Mouse (Mus musculus): ENCODE data around the gene Gpsm3. TPM values are rescaled to one million over a fixed set of nuclear protein-coding genes. Genes with fewer than 3 reads are reported as not detected.

Gpsm3 gene
- polyA plus RNA-seq, 1 experiment from 2014 or later: 7.8 TPM

GRCm38 (mm10) chr17:34555483-34555882, 34.1 kb upstream of the Gpsm3 start:
- H3K36me3 ChIP-seq (ENCODE audit: control insufficient read depth, insufficient read depth, low read length): no peaks in the 10 kb centered on the region
- DNase-seq (ENCODE audit: low spot score) (peak; percentile 84), ATAC-seq (ENCODE audit: low FRiP score, low TSS enrichment) (peak; percentile 53; the same call in 1 of the 2 replicates)
- H3K9ac ChIP-seq (ENCODE audit: low read length): no peak overlapping the region
- no peak overlapping the region for H3K4me2 ChIP-seq (replicated peaks; ENCODE audit: low read depth)
- H3K9me3 ChIP-seq (ENCODE audit: control insufficient read depth, low read length): no peaks in the 10 kb centered on the region
- no peaks in the 10 kb centered on the region for H3K4me1 ChIP-seq (replicated peaks; ENCODE audit: control insufficient read depth, insufficient read depth)
- H3K27me3 ChIP-seq (ENCODE audit: control insufficient read depth, insufficient read depth, low read length): no peaks in the 10 kb centered on the region
- no peak overlapping the region for H3K4me3 ChIP-seq (ENCODE audit: low read depth, low read length)
- peak; percentile 97 for TF ChIP-seq CTCF (IDR thresholded peaks at IDR 0.05; ENCODE audit: low read depth)
- no peak for TF ChIP-seq EP300 (optimal IDR thresholded peaks at IDR 0.05)
- no peak overlapping the region for H3K27ac ChIP-seq (replicated peaks)
- 17% methylated on average over 5 of the region's 5 CpGs for WGBS

DNA sequence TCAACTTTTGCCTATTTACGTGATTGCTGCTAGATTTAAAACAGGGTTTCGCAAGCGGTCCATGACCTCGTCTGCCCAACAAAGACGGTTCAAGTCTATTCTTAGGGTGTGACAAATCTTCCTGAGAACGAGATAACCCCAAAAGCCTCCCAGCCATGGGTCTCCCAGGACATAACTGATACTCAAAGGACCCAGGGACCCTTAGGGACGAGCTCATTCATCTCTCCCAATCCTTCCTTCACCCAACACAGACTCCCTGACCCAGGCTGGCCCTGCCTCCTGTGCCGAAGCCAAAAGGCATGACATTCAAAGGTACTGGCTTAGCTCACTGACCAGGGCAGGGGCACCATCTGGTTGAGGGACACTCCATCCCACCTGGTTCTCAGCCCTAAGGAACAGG, 33.2 kb upstream of the Gpsm3 start:
- Histone ChIP-seq H3K27ac (replicated peaks) (no peak overlapping the region), H3K27me3 (ENCODE audit: control insufficient read depth, insufficient read depth, low read length) (no peaks in the 10 kb centered on the region), H3K9me3 (ENCODE audit: control insufficient read depth, low read length) (no peaks in the 10 kb centered on the region), H3K4me1 (replicated peaks; ENCODE audit: control insufficient read depth, insufficient read depth) (no peaks in the 10 kb centered on the region), H3K9ac (ENCODE audit: low read length) (no peak overlapping the region), H3K4me3 (ENCODE audit: low read depth, low read length) (no peak overlapping the region), H3K4me2 (replicated peaks; ENCODE audit: low read depth) (no peak overlapping the region), H3K36me3 (ENCODE audit: control insufficient read depth, insufficient read depth, low read length) (no peaks in the 10 kb centered on the region)
- WGBS: 77% methylated on average over 8 of the region's 8 CpGs
- TF ChIP-seq CTCF (IDR thresholded peaks at IDR 0.05; ENCODE audit: low read depth) (no peak), EP300 (optimal IDR thresholded peaks at IDR 0.05) (no peak)
- no peak for ATAC-seq (ENCODE audit: low FRiP score, low TSS enrichment)
- no peak for DNase-seq (ENCODE audit: low spot score)

DNA sequence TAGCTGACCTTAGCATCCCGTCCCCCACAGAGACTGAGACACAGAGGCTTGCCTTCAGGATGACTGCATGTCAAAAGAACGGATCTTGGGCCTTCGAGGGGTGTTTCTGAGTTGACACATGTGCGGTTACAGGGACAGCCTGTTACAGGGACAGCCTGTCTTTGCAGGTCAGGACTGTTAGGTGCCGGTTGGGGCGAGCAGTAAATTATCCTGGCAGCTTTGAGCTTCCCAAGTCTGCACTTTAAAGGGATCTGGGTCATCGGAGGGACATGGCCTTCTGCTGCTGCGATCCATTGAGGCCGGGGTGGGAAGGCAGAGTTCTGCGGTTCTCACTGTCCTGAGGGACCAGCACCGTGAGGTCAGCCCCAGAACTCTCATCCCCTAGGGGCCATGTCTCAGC, 32.2 kb upstream of the Gpsm3 start:
- 62% methylated on average over 11 of the region's 11 CpGs for WGBS
- Histone ChIP-seq H3K36me3 (ENCODE audit: control insufficient read depth, insufficient read depth, low read length) (no peaks in the 10 kb centered on the region), H3K4me2 (replicated peaks; ENCODE audit: low read depth) (no peak overlapping the region), H3K4me3 (ENCODE audit: low read depth, low read length) (no peak overlapping the region), H3K9me3 (ENCODE audit: control insufficient read depth, low read length) (no peaks in the 10 kb centered on the region), H3K9ac (ENCODE audit: low read length) (no peak overlapping the region), H3K27ac (replicated peaks) (no peak overlapping the region), H3K27me3 (ENCODE audit: control insufficient read depth, insufficient read depth, low read length) (no peaks in the 10 kb centered on the region), H3K4me1 (replicated peaks; ENCODE audit: control insufficient read depth, insufficient read depth) (no peaks in the 10 kb centered on the region)
- no peak for ATAC-seq (ENCODE audit: low FRiP score, low TSS enrichment)
- no peak for DNase-seq (ENCODE audit: low spot score)
- no peak for TF ChIP-seq CTCF (IDR thresholded peaks at IDR 0.05; ENCODE audit: low read depth)

- H3K4me3 ChIP-seq (ENCODE audit: low read depth, low read length): no peak overlapping the region
- H3K9me3 ChIP-seq (ENCODE audit: control insufficient read depth, low read length): no peaks in the 10 kb centered on the region
- no peak for DNase-seq (ENCODE audit: low spot score)
- H3K36me3 ChIP-seq (ENCODE audit: control insufficient read depth, insufficient read depth, low read length): no peaks in the 10 kb centered on the region
- 75% methylated on average over 7 of the region's 7 CpGs for WGBS
- peaks cover under 1% of the 10 kb centered on the region; the same call in 1 of the 2 replicates for H3K4me1 ChIP-seq (replicated peaks; ENCODE audit: control insufficient read depth, insufficient read depth)
- H3K4me2 ChIP-seq (replicated peaks; ENCODE audit: low read depth): no peak overlapping the region
- no peaks in the 10 kb centered on the region for H3K27me3 ChIP-seq (ENCODE audit: control insufficient read depth, insufficient read depth, low read length)
- ATAC-seq (ENCODE audit: low FRiP score, low TSS enrichment): no peak
- no peak for TF ChIP-seq EP300 (optimal IDR thresholded peaks at IDR 0.05)
- TF ChIP-seq CTCF (IDR thresholded peaks at IDR 0.05; ENCODE audit: low read depth): no peak
- H3K9ac ChIP-seq (ENCODE audit: low read length): no peak overlapping the region
- H3K27ac ChIP-seq (replicated peaks): no peak overlapping the region
Measured at GRCm38 (mm10) chr17:34559116-34559515, 30.5 kb upstream of the Gpsm3 start.

DNA sequence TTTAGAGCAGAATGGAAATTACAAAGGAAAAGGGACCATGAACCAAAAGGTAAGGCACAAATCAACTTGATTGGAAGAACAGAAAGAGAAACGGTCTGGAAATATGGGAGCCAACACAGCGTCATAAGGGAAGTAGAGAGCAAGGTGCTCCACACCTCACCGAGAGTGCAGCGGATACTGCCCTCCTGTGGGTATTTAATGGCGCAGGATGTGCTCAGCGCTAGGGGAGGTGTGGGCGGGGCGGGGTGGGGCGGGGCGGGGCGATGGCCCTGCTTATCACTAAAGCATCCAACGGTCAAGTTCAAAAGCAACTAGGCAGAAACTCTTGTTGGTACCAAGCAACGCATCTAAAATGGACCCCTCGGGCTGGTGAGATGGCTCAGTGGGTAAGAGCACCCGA, 29.7 kb upstream of the Gpsm3 start:
- Histone ChIP-seq H3K27me3 (ENCODE audit: control insufficient read depth, insufficient read depth, low read length) (no peaks in the 10 kb centered on the region), H3K4me3 (ENCODE audit: low read depth, low read length) (no peak overlapping the region), H3K4me1 (replicated peaks; ENCODE audit: control insufficient read depth, insufficient read depth) (peaks cover 3% of the 10 kb centered on the region; the same call in 1 of the 2 replicates), H3K36me3 (ENCODE audit: control insufficient read depth, insufficient read depth, low read length) (no peaks in the 10 kb centered on the region), H3K4me2 (replicated peaks; ENCODE audit: low read depth) (no peak overlapping the region), H3K27ac (replicated peaks) (no peak overlapping the region), H3K9me3 (ENCODE audit: control insufficient read depth, low read length) (no peaks in the 10 kb centered on the region), H3K9ac (ENCODE audit: low read length) (no peak overlapping the region)
- ATAC-seq (ENCODE audit: low FRiP score, low TSS enrichment) (peak; percentile 52; the same call in 1 of the 2 replicates), DNase-seq (ENCODE audit: low spot score) (peak; percentile 69)
- 20% methylated on average over 14 of the region's 15 CpGs for WGBS
- TF ChIP-seq CTCF (IDR thresholded peaks at IDR 0.05; ENCODE audit: low read depth) (peak; percentile 61), EP300 (optimal IDR thresholded peaks at IDR 0.05) (no peak)

DNA sequence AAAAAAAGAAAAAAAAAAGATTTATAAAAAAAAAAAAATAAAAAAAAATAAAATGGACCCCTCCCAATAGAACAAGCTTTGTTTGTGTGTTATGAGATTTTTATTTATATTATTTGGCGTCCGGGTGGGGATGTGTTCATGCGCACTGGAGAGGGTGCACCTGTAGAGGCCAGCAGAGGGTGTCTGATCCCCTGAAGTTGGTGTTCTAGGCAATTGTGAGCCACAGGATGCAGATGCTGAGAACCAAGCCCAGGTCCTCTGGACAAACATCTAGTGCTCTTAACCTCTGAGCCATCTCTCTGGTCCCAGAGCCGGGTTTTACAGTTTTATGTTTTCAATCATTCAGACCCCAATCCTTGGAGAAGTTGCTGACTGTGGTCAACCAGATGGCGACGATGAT, 29.2 kb upstream of the Gpsm3 start:
- no peak overlapping the region for H3K27ac ChIP-seq (replicated peaks)
- ATAC-seq (ENCODE audit: low FRiP score, low TSS enrichment): no peak
- H3K36me3 ChIP-seq (ENCODE audit: control insufficient read depth, insufficient read depth, low read length): no peaks in the 10 kb centered on the region
- DNase-seq (ENCODE audit: low spot score): no peak
- H3K4me3 ChIP-seq (ENCODE audit: low read depth, low read length): no peak overlapping the region
- H3K4me2 ChIP-seq (replicated peaks; ENCODE audit: low read depth): no peak overlapping the region
- 92% methylated on average over 6 of the region's 6 CpGs for WGBS
- no peak overlapping the region for H3K9ac ChIP-seq (ENCODE audit: low read length)
- peaks cover 3% of the 10 kb centered on the region; the same call in 1 of the 2 replicates for H3K4me1 ChIP-seq (replicated peaks; ENCODE audit: control insufficient read depth, insufficient read depth)
- H3K27me3 ChIP-seq (ENCODE audit: control insufficient read depth, insufficient read depth, low read length): no peaks in the 10 kb centered on the region
- TF ChIP-seq CTCF (IDR thresholded peaks at IDR 0.05; ENCODE audit: low read depth) (peak; percentile 23; the same call in 1 of the 2 replicates), EP300 (optimal IDR thresholded peaks at IDR 0.05) (no peak)
- H3K9me3 ChIP-seq (ENCODE audit: control insufficient read depth, low read length): no peaks in the 10 kb centered on the region

Data from stomach, postnatal 0 days (tissue).